Mouse (Mus musculus) MEL (cell line): Measurements from ENCODE around the gene Fgd3. TPM values are rescaled to one million over a fixed set of nuclear protein-coding genes. Genes with fewer than 3 reads are reported as not detected.

Source experiments
- DNase-seq: peaks from one replicate; pipeline ENCODE4 v3.0.0; 2011; ENCODE audit warnings: low read depth, low spot score
- H3K27ac ChIP-seq: 2 replicates; pipeline ENCODE4 v1.5.1; 2012; ENCODE audit warnings: low read depth, mild to moderate bottlenecking, control low read depth, low read length, moderate library complexity; ENCODE audit not compliant: control insufficient read depth
- H3K27me3 ChIP-seq, 2 experiments: fragments of 150-350 bp in 1 of 2; sonication (generic) in 1 of 2; 2 replicates each; pipeline ENCODE4 v1.6.1; 2012; ENCODE audit warnings: low read length in 2 of 2, mild to moderate bottlenecking in 2 of 2, improper control_type of control experiment in 1 of 2, moderate library complexity in 1 of 2; ENCODE audit not compliant: insufficient read depth in 2 of 2, control insufficient read depth in 1 of 2
- H3K36me3 ChIP-seq, 2 experiments: 2 replicates each; pipeline ENCODE4 v1.6.1; 2012 to 2014; ENCODE audit warnings: low read length in 2 of 2, improper control_type of control experiment in 1 of 2, inconsistent platforms in 1 of 2, mild to moderate bottlenecking in 1 of 2; ENCODE audit not compliant: insufficient read depth in 2 of 2, control insufficient read depth in 1 of 2
- H3K4me1 ChIP-seq, 2 experiments: fragments of 150-350 bp in 1 of 2; sonication (generic) in 1 of 2; 2 replicates each; pipeline ENCODE4 v1.6.1; 2012; ENCODE audit warnings: low read length in 2 of 2, improper control_type of control experiment in 1 of 2, mild to moderate bottlenecking in 1 of 2; ENCODE audit not compliant: insufficient read depth in 2 of 2, control insufficient read depth in 1 of 2
- H3K4me3 ChIP-seq, 2 experiments: fragments of 150-350 bp in 1 of 2; sonication (generic) in 1 of 2; 2 replicates each; pipeline ENCODE4 v1.5.1; 2012; ENCODE audit warnings: low read depth in 2 of 2, low read length in 2 of 2, mild to moderate bottlenecking in 2 of 2, moderate library complexity in 2 of 2, control low read depth in 1 of 2, improper control_type of control experiment in 1 of 2; ENCODE audit not compliant: control insufficient read depth in 1 of 2, insufficient read depth in 1 of 2
- H3K79me2 ChIP-seq: 2 replicates; pipeline ENCODE4 v1.6.1; 2012; ENCODE audit warnings: mild to moderate bottlenecking, low read length, moderate library complexity; ENCODE audit not compliant: control insufficient read depth, poor library complexity, insufficient read depth
- H3K9ac ChIP-seq: 2 replicates; pipeline ENCODE4 v1.6.1; 2012; ENCODE audit warnings: low read depth, mild to moderate bottlenecking, control low read depth, low read length, moderate library complexity; ENCODE audit not compliant: control insufficient read depth, poor library complexity, severe bottlenecking
- H3K9me3 ChIP-seq: fragments of 150-350 bp; sonication (generic); replicated peaks from 2 replicates; pipeline ENCODE4 v1.6.1; 2012; ENCODE audit warnings: mild to moderate bottlenecking, low read length, improper control_type of control experiment, moderate library complexity; ENCODE audit not compliant: insufficient read depth
- BHLHE40 ChIP-seq: IDR thresholded peaks from 2 replicates; pipeline ENCODE4 v1.6.1; 2012; ENCODE audit warnings: low read depth, mild to moderate bottlenecking, inconsistent platforms, low read length, improper control_type of control experiment, borderline replicate concordance
- CHD1 ChIP-seq: IDR thresholded peaks from 2 replicates; pipeline ENCODE4 v1.6.1; 2012; ENCODE audit warnings: low read depth, mild to moderate bottlenecking, inconsistent platforms, low read length, improper control_type of control experiment
- CHD2 ChIP-seq: IDR thresholded peaks from 2 replicates; pipeline ENCODE4 v1.6.1; 2011; ENCODE audit warnings: low read length, improper control_type of control experiment
- CTCF ChIP-seq, 3 experiments: IDR thresholded peaks in 2 of 3; conservative IDR thresholded peaks in 1 of 3; 2 replicates each; pipeline ENCODE4 v1.5.1; 2011 to 2012; ENCODE audit warnings: low read length in 3 of 3, low read depth in 2 of 3, mild to moderate bottlenecking in 2 of 3, improper control_type of control experiment in 1 of 3, inconsistent platforms in 1 of 3, mixed read lengths in 1 of 3, moderate library complexity in 1 of 3; ENCODE audit not compliant: control insufficient read depth in 1 of 3, insufficient read depth in 1 of 3, poor library complexity in 1 of 3, severe bottlenecking in 1 of 3
- EP300 ChIP-seq, 2 experiments: IDR thresholded peaks; 2 replicates each; pipeline ENCODE4 v1.6.1; 2011; ENCODE audit warnings: improper control_type of control experiment in 2 of 2, low read length in 2 of 2, low read depth in 1 of 2, mild to moderate bottlenecking in 1 of 2
- ETS1 ChIP-seq: IDR thresholded peaks from 2 replicates; pipeline ENCODE4 v1.6.1; 2012; ENCODE audit warnings: low read depth, mild to moderate bottlenecking, inconsistent platforms, low read length, improper control_type of control experiment, moderate library complexity
- GATA1 ChIP-seq: IDR thresholded peaks from 2 replicates; pipeline ENCODE4 v1.6.1; 2011; ENCODE audit warnings: low read depth, low read length, improper control_type of control experiment
- MAX ChIP-seq: IDR thresholded peaks from 2 replicates; pipeline ENCODE4 v1.6.1; 2011; ENCODE audit warnings: low read length, improper control_type of control experiment
- MAZ ChIP-seq: IDR thresholded peaks from 2 replicates; pipeline ENCODE4 v1.6.1; 2012; ENCODE audit warnings: low read depth, mild to moderate bottlenecking, inconsistent platforms, low read length, improper control_type of control experiment
- MYB ChIP-seq: IDR thresholded peaks from 2 replicates; pipeline ENCODE4 v1.6.1; 2011; ENCODE audit warnings: mild to moderate bottlenecking, low read depth, low read length, improper control_type of control experiment
- MYC ChIP-seq: IDR thresholded peaks from 2 replicates; pipeline ENCODE4 v1.6.1; 2011; ENCODE audit warnings: low read depth, mild to moderate bottlenecking, low read length, improper control_type of control experiment, moderate library complexity
- NELFE ChIP-seq: IDR thresholded peaks from 2 replicates; pipeline ENCODE4 v1.6.1; 2011; ENCODE audit warnings: low read depth, low read length, improper control_type of control experiment
- SMC3 ChIP-seq: IDR thresholded peaks from 2 replicates; pipeline ENCODE4 v1.6.1; 2011; ENCODE audit warnings: low read depth, low read length, improper control_type of control experiment
- TAL1 ChIP-seq: IDR thresholded peaks from 2 replicates; pipeline ENCODE4 v1.6.1; 2012; ENCODE audit warnings: mild to moderate bottlenecking, inconsistent platforms, low read length, moderate library complexity, mixed read lengths
- USF1 ChIP-seq: IDR thresholded peaks from 2 replicates; pipeline ENCODE4 v1.6.1; 2014; ENCODE audit warnings: low read depth, mild to moderate bottlenecking, inconsistent platforms, low read length, improper control_type of control experiment, moderate library complexity
- ZC3H11A ChIP-seq: IDR thresholded peaks from 2 replicates; pipeline ENCODE4 v1.6.1; 2012; ENCODE audit warnings: low read depth, mild to moderate bottlenecking, inconsistent platforms, low read length, improper control_type of control experiment
- ZMIZ1 ChIP-seq: IDR thresholded peaks from 2 replicates; pipeline ENCODE4 v1.6.1; 2012; ENCODE audit warnings: low read depth, mild to moderate bottlenecking, inconsistent platforms, low read length, improper control_type of control experiment, moderate library complexity
- ZNF384 ChIP-seq: IDR thresholded peaks from 2 replicates; pipeline ENCODE4 v1.6.1; 2012; ENCODE audit warnings: low read depth, mild to moderate bottlenecking, inconsistent platforms, low read length, improper control_type of control experiment
- polyA plus RNA-seq, 2 experiments: library from polyadenylated mRNA; stranded (reverse) in 1 of 2; unstranded in 1 of 2; fragments of >175 nt in 1 of 2; fragments of >200 nt in 1 of 2; gene quantifications; 2 replicates each; pipeline versions ENCODE4 v1.2.1 to v1.2.4; 2012; ENCODE audit warnings: low replicate concordance in 2 of 2, low read depth in 1 of 2; ENCODE audit not compliant: insufficient read length in 2 of 2, insufficient read depth in 1 of 2, missing spikeins in 1 of 2
- total RNA-seq: library from RNA; depleted of rRNA; stranded (reverse); fragments of 300-350 nt; gene quantifications from 2 replicates; pipeline ENCODE4 v1.2.3, GENCODE M21; 2012

Fgd3 gene
- total and polyA plus RNA-seq, 3 experiments: 5.0 to 6.9 TPM; not detected in 1

GRCm38 (mm10) chr13:49333250-49333649 lies 13.1 kb upstream of the Fgd3 start:
- no peaks in the 10 kb centered on the region for H3K27me3 ChIP-seq

GRCm38 (mm10) chr13:49328101-49328500 lies 8.0 kb upstream of the Fgd3 start:
- Histone ChIP-seq H3K36me3 (no peaks in the 10 kb centered on the region), H3K4me3 (no peak overlapping the region), H3K79me2 (no peaks in the 10 kb centered on the region), H3K9ac (no peak overlapping the region), H3K27ac (no peak overlapping the region), H3K4me1 (no peaks in the 10 kb centered on the region), H3K9me3 (no peaks in the 10 kb centered on the region), H3K27me3 (no peaks in the 10 kb centered on the region)
- no peak for TF ChIP-seq MYC
- TF ChIP-seq ZNF384: no peak
- no peak for TF ChIP-seq ZC3H11A
- no peak for TF ChIP-seq EP300 (IDR thresholded peaks at IDR 0.05; ENCODE audit: low read depth in 1 of 2, low read length in 2 of 2)
- no peak for TF ChIP-seq MAZ
- TF ChIP-seq CTCF (IDR thresholded peaks at IDR 0.05 in 2 of 3, conservative IDR thresholded peaks at IDR 0.05 in 1 of 3; ENCODE audit: control insufficient read depth in 1 of 3, insufficient read depth in 1 of 3, low read depth in 2 of 3, low read length in 3 of 3, poor library complexity in 1 of 3, severe bottlenecking in 1 of 3): no peak
- no peak for TF ChIP-seq SMC3
- TF ChIP-seq MAX: no peak
- TF ChIP-seq ZMIZ1: no peak
- TF ChIP-seq CHD1: no peak
- no peak for TF ChIP-seq ETS1
- no peak for TF ChIP-seq CHD2
- no peak for TF ChIP-seq USF1
- no peak for DNase-seq

More at GRCm38 (mm10) chr13:49333250-49333649, 13.1 kb upstream of the Fgd3 start:
- Histone ChIP-seq H3K27ac (no peak overlapping the region), H3K79me2 (no peaks in the 10 kb centered on the region)
- TF ChIP-seq NELFE (no peak), BHLHE40 (no peak), TAL1 (no peak), EP300 (IDR thresholded peaks at IDR 0.05; ENCODE audit: low read depth in 1 of 2, low read length in 2 of 2) (peak in 1 of 2 experiments; percentile 17; a peak in 1 of 4 replicates), ZNF384 (no peak), MYB (no peak), ZMIZ1 (no peak), GATA1 (peak; percentile 23; the same call in 1 of the 2 replicates), SMC3 (no peak), CHD1 (no peak)
- TF ChIP-seq, all 39 proteins: peak for 2
- H3K9me3 ChIP-seq: no peaks in the 10 kb centered on the region
- no peaks in the 10 kb centered on the region for H3K36me3 ChIP-seq
- H3K4me3 ChIP-seq: no peak overlapping the region
- no peak overlapping the region for H3K9ac ChIP-seq
- no peaks in the 10 kb centered on the region for H3K4me1 ChIP-seq
- no peak for DNase-seq
